Mouse (Mus musculus) spleen, adult 2 months (tissue): ENCODE results near the gene Dgkz.

Source experiments
- CTCF ChIP-seq: fragments of 200-500 bp; IDR thresholded peaks from 2 replicates; pipeline ENCODE4 v1.5.1; 2011; ENCODE audit warnings: mild to moderate bottlenecking, inconsistent platforms; ENCODE audit not compliant: insufficient read depth, insufficient read length, insufficient replicate concordance; ENCODE audit errors: extremely low read depth
- POLR2A ChIP-seq: fragments of 200-500 bp; IDR thresholded peaks from 2 replicates; pipeline ENCODE4 v1.6.1; 2011; ENCODE audit warnings: low read depth, low read length, inconsistent platforms

- TF ChIP-seq CTCF (no peak), POLR2A (no peak)
Measured at GRCm38 (mm10) chr2:91993409-91993808, 17.7 kb upstream of the Dgkz start.
